Mouse (Mus musculus) bone marrow, adult 2 months (tissue): ENCODE data around the gene Cyp2c55.

Experiments
- CTCF ChIP-seq: fragments of 200-500 bp; IDR thresholded peaks from 2 replicates; pipeline ENCODE4 v1.5.1; 2011; ENCODE audit warnings: low read length, control low read depth; ENCODE audit not compliant: control insufficient read depth, insufficient read depth
- POLR2A ChIP-seq: fragments of 200-500 bp; IDR thresholded peaks from 2 replicates; pipeline ENCODE4 v1.6.1; 2011; ENCODE audit warnings: low read depth, mild to moderate bottlenecking, control low read depth, low read length, borderline replicate concordance; ENCODE audit not compliant: control insufficient read depth

- TF ChIP-seq CTCF (no peak), POLR2A (no peak)
These were observed at the start of gene Cyp2c55 for GRCm38 (mm10) chr19:39006715-39007114.
